In the genomic region with DNA sequence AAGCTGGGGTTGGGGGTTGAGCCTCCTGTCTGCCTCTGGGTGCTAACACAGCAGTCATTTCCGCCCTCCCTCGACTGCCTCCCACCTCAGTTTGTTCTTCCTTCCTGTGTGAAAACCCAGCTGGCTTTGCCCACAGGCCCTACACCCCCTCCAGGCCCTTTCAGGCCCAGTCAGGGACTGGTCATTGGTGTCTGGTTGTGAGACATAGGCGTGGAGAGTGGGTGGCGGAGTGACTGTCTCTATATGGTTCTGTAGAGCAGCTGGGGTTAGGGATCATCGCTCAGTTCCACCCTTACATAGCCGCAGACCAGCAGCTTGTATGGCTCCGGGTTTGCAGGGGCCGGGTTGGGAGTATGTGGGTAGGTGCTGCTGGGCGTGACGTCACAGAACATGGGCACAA, we compare ENCODE assay signal across 11 mouse cellular contexts. TPM values are rescaled to one million over a fixed set of nuclear protein-coding genes. Genes with fewer than 3 reads are reported as not detected.
DNase-seq lines count a peak whose midpoint lies in the region; ATAC-seq lines count a peak whose summit lies in the region.
"Had no signal": no experiment of that assay in that cellular context is flagged by ENCODE, and none has a peak within 500 bp of the region (broad histone marks: within the 10 kb centered on the region; RNA-seq: fewer than 3 reads in every experiment).

No protein-coding gene starts in this region.

- H3K4me3 ChIP-seq in heart, embryonic 11.5 days (ENCODE audit: low read depth, low read length): no peak overlapping the region
- H3K4me3 ChIP-seq in neural tube, embryonic 13.5 days: no peak overlapping the region
- no peak overlapping the region for H3K4me3 ChIP-seq in forebrain, embryonic 13.5 days
- H3K4me3 ChIP-seq: limb, embryonic 13.5 days had no signal

- H3K9ac ChIP-seq in heart, embryonic 11.5 days (ENCODE audit: low read depth, low read length): no peak overlapping the region
- no peak overlapping the region for H3K9ac ChIP-seq in neural tube, embryonic 13.5 days
- H3K9ac ChIP-seq in forebrain, embryonic 13.5 days: no peak overlapping the region
- H3K9ac ChIP-seq: limb, embryonic 13.5 days had no signal

- H3K27ac ChIP-seq in heart, embryonic 11.5 days (ENCODE audit: low read depth, low read length): no peak overlapping the region
- peak overlapping the region; percentile 28; the same call in 1 of the 2 replicates for H3K27ac ChIP-seq in neural tube, embryonic 13.5 days (replicated peaks)
- no peak overlapping the region for H3K27ac ChIP-seq in forebrain, embryonic 13.5 days
- H3K27ac ChIP-seq: limb, embryonic 13.5 days had no signal

- H3K9me3 ChIP-seq in heart, embryonic 11.5 days (replicated peaks; ENCODE audit: control insufficient read depth, low read length): no peaks in the 10 kb centered on the region
- no peaks in the 10 kb centered on the region for H3K9me3 ChIP-seq in neural tube, embryonic 13.5 days
- no peaks in the 10 kb centered on the region for H3K9me3 ChIP-seq in forebrain, embryonic 13.5 days (replicated peaks)
- H3K9me3 ChIP-seq: limb, embryonic 13.5 days had no signal

- DNase-seq in heart, adult 8-10 months (ENCODE audit: low spot score): no peak
- DNase-seq in neural tube, embryonic 10.5 days (ENCODE audit: extremely low spot score, low spot score): no peak
- DNase-seq in thymus, postnatal 36 days: peak; percentile 85 to 88
- no peak for DNase-seq in urinary bladder, adult 18-20 months (ENCODE audit: low spot score in 2 of 2)
- DNase-seq: heart, adult 18-20 months; kidney, postnatal 36 days had no signal

- H3K36me3 ChIP-seq in heart, embryonic 11.5 days (ENCODE audit: control insufficient read depth, insufficient read depth, low read length): peaks cover 14% of the 10 kb centered on the region; the same call in 1 of the 2 replicates
- peaks cover 93% of the 10 kb centered on the region for H3K36me3 ChIP-seq in neural tube, embryonic 13.5 days
- H3K36me3 ChIP-seq in forebrain, embryonic 13.5 days (ENCODE audit: poor library complexity, severe bottlenecking): peaks cover 77% of the 10 kb centered on the region

- peaks cover 8% of the 10 kb centered on the region for H3K4me1 ChIP-seq in heart, embryonic 11.5 days (ENCODE audit: control insufficient read depth, insufficient read depth, low read length)
- H3K4me1 ChIP-seq in neural tube, embryonic 13.5 days (replicated peaks): peaks cover 11% of the 10 kb centered on the region
- H3K4me1 ChIP-seq in forebrain, embryonic 13.5 days: peaks cover 11% of the 10 kb centered on the region; the same call in 1 of the 2 replicates
- H3K4me1 ChIP-seq: limb, embryonic 13.5 days had no signal

- WGBS in heart, embryonic 11.5 days (ENCODE audit: insufficient replicate concordance): 81% methylated on average over 10 of the region's 10 CpGs
- WGBS in neural tube, embryonic 13.5 days: 88% methylated on average over 10 of the region's 10 CpGs
- 93% methylated on average over 10 of the region's 10 CpGs for WGBS in forebrain, embryonic 13.5 days

- H3K27me3 ChIP-seq in heart, embryonic 11.5 days (ENCODE audit: control insufficient read depth, insufficient read depth, low read length): no peaks in the 10 kb centered on the region
- no peaks in the 10 kb centered on the region for H3K27me3 ChIP-seq in neural tube, embryonic 13.5 days
- H3K27me3 ChIP-seq in forebrain, embryonic 13.5 days: no peaks in the 10 kb centered on the region
- H3K27me3 ChIP-seq: limb, embryonic 13.5 days had no signal

- peak; percentile 44; the same call in 1 of the 2 replicates for ATAC-seq in heart, embryonic 11.5 days (replicated peaks; ENCODE audit: insufficient number of reproducible peaks, low FRiP score, low TSS enrichment)
- no peak for ATAC-seq in neural tube, embryonic 13.5 days (ENCODE audit: low read depth)
- ATAC-seq in monocyte, adult 5-6 weeks (replicated peaks; ENCODE audit: insufficient number of reproducible peaks, low FRiP score, low TSS enrichment, poor library complexity, severe bottlenecking): peak; percentile 23
- ATAC-seq in forebrain, embryonic 13.5 days: no peak

- no peak overlapping the region for H3K4me2 ChIP-seq in heart, embryonic 11.5 days
- H3K4me2 ChIP-seq in neural tube, embryonic 13.5 days: no peak overlapping the region
- no peak overlapping the region for H3K4me2 ChIP-seq in forebrain, embryonic 13.5 days
- H3K4me2 ChIP-seq: limb, embryonic 13.5 days had no signal

RNA-seq across cellular contexts. Expression of a gene that starts 15.3 kb away (rescaled TPM):
- polyA plus RNA-seq in heart, embryonic 11.5 days (2014; fragmentation: Nextera tagmentation; extraction: Ambion mirVana): 8.2 and 8.3 TPM in 2 replicates
- total RNA-seq in heart, adult 8-10 months (2022): 1 to 10 TPM in 1 of 4 experiments, under 1 TPM in 3; 0.22 to 1.7 (median 0.51) TPM
- polyA plus RNA-seq in neural tube, embryonic 13.5 days (2015; fragmentation: Nextera tagmentation; extraction: Ambion mirVana): 31.0 and 32.3 TPM in 2 replicates
- 0.96 to 3.0 TPM in 2 of 3 replicates, not detected in the other for total RNA-seq in monocyte, adult 5-6 weeks (2017)
- polyA plus RNA-seq in forebrain, embryonic 13.5 days (2015; fragmentation: Nextera tagmentation; extraction: Ambion mirVana): 17.4 and 18.7 TPM in 2 replicates

RNA-seq across cellular contexts. Expression of a gene that starts 26.5 kb away (rescaled TPM):
- 30.0 and 37.5 TPM in 2 replicates for polyA plus RNA-seq in heart, embryonic 11.5 days (2014; fragmentation: Nextera tagmentation; extraction: Ambion mirVana)
- 10 to 100 TPM; 20.1 to 32.0 (median 25.8) TPM for total RNA-seq in heart, adult 8-10 months (2022)
- polyA plus RNA-seq in neural tube, embryonic 13.5 days (2015; fragmentation: Nextera tagmentation; extraction: Ambion mirVana): 114 and 123 TPM in 2 replicates
- 199 to 392 TPM (median 246 TPM) in 3 replicates for total RNA-seq in monocyte, adult 5-6 weeks (2017)
- 95.3 and 109 TPM in 2 replicates for polyA plus RNA-seq in forebrain, embryonic 13.5 days (2015; fragmentation: Nextera tagmentation; extraction: Ambion mirVana)

RNA-seq across cellular contexts. Expression of a gene that starts 43.1 kb away (rescaled TPM):
- 461 and 517 TPM in 2 replicates for polyA plus RNA-seq in heart, embryonic 11.5 days (2014; fragmentation: Nextera tagmentation; extraction: Ambion mirVana)
- 100 to 1,000 TPM; 425 to 610 (median 521) TPM for total RNA-seq in heart, adult 8-10 months (2022)
- 351 and 415 TPM in 2 replicates for polyA plus RNA-seq in neural tube, embryonic 13.5 days (2015; fragmentation: Nextera tagmentation; extraction: Ambion mirVana)
- 1,225 to 1,795 TPM (median 1,736 TPM) in 3 replicates for total RNA-seq in monocyte, adult 5-6 weeks (2017)
- 386 and 461 TPM in 2 replicates for polyA plus RNA-seq in forebrain, embryonic 13.5 days (2015; fragmentation: Nextera tagmentation; extraction: Ambion mirVana)

RNA-seq across cellular contexts. Expression of a gene that starts 49.6 kb away (rescaled TPM):
- 0.38 TPM in 1 of 2 replicates, not detected in the other for polyA plus RNA-seq in heart, embryonic 11.5 days (2014; fragmentation: Nextera tagmentation; extraction: Ambion mirVana)
- not detected for total RNA-seq in heart, adult 8-10 months (2022)
- 0.67 TPM in 1 of 2 replicates, not detected in the other for polyA plus RNA-seq in neural tube, embryonic 13.5 days (2015; fragmentation: Nextera tagmentation; extraction: Ambion mirVana)
- not detected in 3 replicates for total RNA-seq in monocyte, adult 5-6 weeks (2017)
- polyA plus RNA-seq in forebrain, embryonic 13.5 days (2015; fragmentation: Nextera tagmentation; extraction: Ambion mirVana): 0.62 and 0.76 TPM in 2 replicates
- total RNA-seq: heart, adult 18-20 months had no signal

RNA-seq across cellular contexts. Expression of a gene that starts 58.7 kb away (rescaled TPM):
- polyA plus RNA-seq in heart, embryonic 11.5 days (2014; fragmentation: Nextera tagmentation; extraction: Ambion mirVana): 0.66 and 1.3 TPM in 2 replicates
- total RNA-seq in heart, adult 8-10 months (2022): under 1 TPM; 0.28 to 0.56 (median 0.31) TPM
- polyA plus RNA-seq in neural tube, embryonic 13.5 days (2015; fragmentation: Nextera tagmentation; extraction: Ambion mirVana): 0.52 and 0.53 TPM in 2 replicates
- 0.53 to 2.1 TPM (median 1.5 TPM) in 3 replicates for total RNA-seq in monocyte, adult 5-6 weeks (2017)
- polyA plus RNA-seq in forebrain, embryonic 13.5 days (2015; fragmentation: Nextera tagmentation; extraction: Ambion mirVana): 0.78 and 1.4 TPM in 2 replicates

Comparison
In these comparisons a context has a peak if more than half of its experiments do, and no peak if none do; other contexts are left out.
1. ATAC-seq: peak in heart, embryonic 11.5 days (single experiment) and monocyte, adult 5-6 weeks (single experiment); none in neural tube, embryonic 13.5 days (single experiment) and forebrain, embryonic 13.5 days (single experiment).
2. DNase-seq: peak in thymus, postnatal 36 days (2 of 2); none in heart, adult 8-10 months (single experiment), neural tube, embryonic 10.5 days (single experiment) and urinary bladder, adult 18-20 months (0 of 2).